In genomic region chr11:69682209-69682839, GRCm38 (mm10) we compare ENCODE assay signal across 8 mouse cellular contexts. TPM values are rescaled to one million over a fixed set of nuclear protein-coding genes. Genes with fewer than 3 reads are reported as not detected.
A peak's percentile ranks its signal among the peaks of the same experiment; 100 is the strongest.
DNase-seq lines count a peak whose midpoint lies in the region; ATAC-seq and TF ChIP-seq lines count a peak whose summit lies in the region.

No protein-coding gene starts in this region.

- dilution Hi-C loops in CH12.LX (cut with MboI; ENCODE audit: extremely low pct_ligation_motif_present, extremely low pct_unique_long_range_greater_than_20kb, low sequenced_read_pairs): no loop called here

- no peak for TF ChIP-seq EP300 in CH12.LX (IDR thresholded peaks at IDR 0.05; ENCODE audit: low read length)
- no peak for TF ChIP-seq EP300 in liver, embryonic 14.5 days (IDR thresholded peaks at IDR 0.05; ENCODE audit: low read depth)

- H3K9me3 ChIP-seq in heart, embryonic 10.5 days: no peaks in the 10 kb centered on the region
- no peaks in the 10 kb centered on the region for H3K9me3 ChIP-seq in CH12.LX (replicated peaks; ENCODE audit: low read length)
- H3K9me3 ChIP-seq in forebrain, embryonic 14.5 days (replicated peaks; ENCODE audit: control insufficient read depth, low read length): no peaks in the 10 kb centered on the region
- H3K9me3 ChIP-seq in liver, embryonic 14.5 days (ENCODE audit: control insufficient read depth, low read length): no peaks in the 10 kb centered on the region

- peak overlapping the region; percentile 90 for H3K4me3 ChIP-seq in heart, embryonic 10.5 days
- H3K4me3 ChIP-seq in CH12.LX (replicated peaks in 1 of 3; ENCODE audit: low read depth in 2 of 3, low read length in 2 of 3, poor library complexity in 1 of 3): peak overlapping the region; percentile 60 to 85 (median 75)
- H3K4me3 ChIP-seq in forebrain, embryonic 14.5 days (ENCODE audit: low read depth, low read length): peak overlapping the region; percentile 63
- peak overlapping the region; percentile 73 to 82 for H3K4me3 ChIP-seq in liver, embryonic 14.5 days (ENCODE audit: insufficient read depth in 1 of 2, low read depth in 2 of 2, low read length in 2 of 2)

- DNase-seq in heart, embryonic 10.5 days (ENCODE audit: low spot score): no peak
- DNase-seq in heart, adult 11 months: no peak
- DNase-seq in CH12.LX (ENCODE audit: extremely low read depth): no peak
- no peak for DNase-seq in forebrain, embryonic 14.5 days (ENCODE audit: low spot score)
- no peak for DNase-seq in liver, embryonic 14.5 days (ENCODE audit: low read depth in 3 of 3, low spot score in 3 of 3)
- DNase-seq in retina, postnatal 1 day: no peak
- no peak for DNase-seq in frontal cortex, postnatal 14 days (ENCODE audit: low spot score in 2 of 2)
- DNase-seq in adrenal gland, postnatal 4 days (ENCODE audit: low spot score in 2 of 2): no peak

- peak overlapping the region; percentile 94 for H3K27ac ChIP-seq in heart, embryonic 10.5 days
- peak overlapping the region; percentile 35; the same call in 1 of the 2 replicates for H3K27ac ChIP-seq in CH12.LX (ENCODE audit: insufficient read depth, low read depth)
- H3K27ac ChIP-seq in forebrain, embryonic 14.5 days (ENCODE audit: low read depth, low read length): peak overlapping the region; percentile 93
- peak overlapping the region; percentile 88 for H3K27ac ChIP-seq in liver, embryonic 14.5 days

- H3K4me1 ChIP-seq in heart, embryonic 10.5 days: peaks cover 37% of the 10 kb centered on the region
- H3K4me1 ChIP-seq in CH12.LX (ENCODE audit: control insufficient read depth in 1 of 2, insufficient read depth in 2 of 2): peaks cover 4 to 55% of the 10 kb centered on the region in 2 experiments
- peaks cover 25% of the 10 kb centered on the region for H3K4me1 ChIP-seq in forebrain, embryonic 14.5 days (ENCODE audit: control insufficient read depth, insufficient read depth, low read length)
- peaks cover 8 to 21% of the 10 kb centered on the region in 2 experiments; a peak in 3 of 4 replicates for H3K4me1 ChIP-seq in liver, embryonic 14.5 days (replicated peaks; ENCODE audit: control insufficient read depth in 2 of 2, insufficient read depth in 2 of 2, low read length in 1 of 2)

- peak overlapping the region; percentile 71 for H3K4me2 ChIP-seq in CH12.LX (ENCODE audit: insufficient read depth, low read depth, poor library complexity, severe bottlenecking)
- peak overlapping the region; percentile 97 for H3K4me2 ChIP-seq in forebrain, embryonic 14.5 days (ENCODE audit: low read length)
- H3K4me2 ChIP-seq in liver, embryonic 14.5 days (ENCODE audit: low read depth): peak overlapping the region; percentile 93

- TF ChIP-seq RAD21 in CH12.LX (IDR thresholded peaks at IDR 0.05; ENCODE audit: low read depth, low read length): no peak

- in situ Hi-C loops in CH12.LX (cut with MboI; ENCODE audit: low pct_ligation_motif_present, low pct_unique_long_range_greater_than_20kb, low sequenced_read_pairs): loop anchor here (5.0 to 10.0 kb wide), 2 partner anchors 62 to 195 kb away; partner anchors contain the start of gene Tmem95

- H3K36me3 ChIP-seq in heart, embryonic 10.5 days: peaks cover 33% of the 10 kb centered on the region
- peaks cover 21 to 27% of the 10 kb centered on the region in 2 experiments for H3K36me3 ChIP-seq in CH12.LX (replicated peaks in 1 of 2; ENCODE audit: control insufficient read depth in 1 of 2, insufficient read depth in 1 of 2, low read length in 1 of 2)
- H3K36me3 ChIP-seq in forebrain, embryonic 14.5 days (ENCODE audit: control insufficient read depth, insufficient read depth, low read length): peaks cover 26% of the 10 kb centered on the region
- peaks cover 7% of the 10 kb centered on the region for H3K36me3 ChIP-seq in liver, embryonic 14.5 days (replicated peaks; ENCODE audit: control insufficient read depth, insufficient read depth, low read depth)

- 24% methylated on average over 24 of the region's 24 CpGs for WGBS in heart, embryonic 10.5 days
- 26% methylated on average over 24 of the region's 24 CpGs for WGBS in forebrain, embryonic 14.5 days
- 21% methylated on average over 24 of the region's 24 CpGs for WGBS in liver, embryonic 14.5 days (ENCODE audit: insufficient replicate concordance)

- peaks cover 35% of the 10 kb centered on the region for H3K79me2 ChIP-seq in CH12.LX (replicated peaks; ENCODE audit: control insufficient read depth, extremely low read depth, insufficient read depth, poor library complexity, severe bottlenecking)

- no peak for TF ChIP-seq POLR2A in CH12.LX (IDR thresholded peaks at IDR 0.05; ENCODE audit: low read depth, low read length)

- ATAC-seq in forebrain, embryonic 14.5 days: peak; percentile 21
- peak; percentile 31 for ATAC-seq in liver, embryonic 14.5 days (ENCODE audit: insufficient read depth)

- TF ChIP-seq CTCF in CH12.LX (conservative IDR thresholded peaks at IDR 0.05 in 1 of 2, IDR thresholded peaks at IDR 0.05 in 1 of 2; ENCODE audit: low read depth in 2 of 2, low read length in 2 of 2): no peak
- no peak for TF ChIP-seq CTCF in liver, embryonic 14.5 days (IDR thresholded peaks at IDR 0.05; ENCODE audit: low read depth)

- peaks cover 23% of the 10 kb centered on the region for H3K27me3 ChIP-seq in heart, embryonic 10.5 days (ENCODE audit: insufficient read depth, poor library complexity, severe bottlenecking)
- H3K27me3 ChIP-seq in CH12.LX (replicated peaks): no peaks in the 10 kb centered on the region
- no peaks in the 10 kb centered on the region for H3K27me3 ChIP-seq in forebrain, embryonic 14.5 days (replicated peaks; ENCODE audit: control insufficient read depth, insufficient read depth, low read length)
- no peaks in the 10 kb centered on the region for H3K27me3 ChIP-seq in liver, embryonic 14.5 days (ENCODE audit: control insufficient read depth, insufficient read depth, low read length)

- peak overlapping the region; percentile 53 for H3K9ac ChIP-seq in CH12.LX (ENCODE audit: insufficient read depth, low read depth)
- peak overlapping the region; percentile 64 for H3K9ac ChIP-seq in forebrain, embryonic 14.5 days (ENCODE audit: low read length)
- H3K9ac ChIP-seq in liver, embryonic 14.5 days (replicated peaks): peak overlapping the region; percentile 80

TF ChIP-seq in CH12.LX, 34 proteins besides CTCF, POLR2A, EP300 and RAD21:
- TF ChIP-seq RCOR1 (conservative IDR thresholded peaks at IDR 0.05; ENCODE audit: low read depth, low read length) (0 out of 2 replicates have a peak, but pooled peaks have one; percentile 31), TCF12 (IDR thresholded peaks at IDR 0.05; ENCODE audit: low read depth, low read length) (no peak)

RNA-seq across cellular contexts. Expression of gene Senp3, which starts 0.4 kb away (rescaled TPM):
- 95.3 and 108 TPM in 2 replicates for polyA plus RNA-seq in heart, embryonic 10.5 days (2016; fragmentation: Nextera tagmentation; extraction: Ambion mirVana)
- total RNA-seq in CH12.LX (2012; rRNA removed): 116 and 157 TPM in 2 replicates
- total RNA-seq in CH12.LX (2014; rRNA removed): 256 TPM in 2 replicates
- polyA plus RNA-seq in CH12.LX (2012; ENCODE audit: insufficient read length, low read depth): 303 and 317 TPM in 2 replicates
- polyA plus RNA-seq in forebrain, embryonic 14.5 days (2014; fragmentation: Nextera tagmentation; extraction: Ambion mirVana): 81.8 and 88.2 TPM in 2 replicates
- 37.0 and 45.8 TPM in 2 replicates for polyA plus RNA-seq in liver, embryonic 14.5 days (2012; rRNA removed)
- polyA plus RNA-seq in liver, embryonic 14.5 days (2014; fragmentation: Nextera tagmentation; extraction: Ambion mirVana): 21.0 and 24.5 TPM in 2 replicates
- total RNA-seq in adrenal gland, postnatal 4 days (2021): 10 to 100 TPM; 86.6 to 90.7 TPM

RNA-seq across cellular contexts. Expression of gene Tnfsf13, which starts 3.3 kb away (rescaled TPM):
- 0.25 TPM in 1 of 2 replicates, not detected in the other for polyA plus RNA-seq in heart, embryonic 10.5 days (2016; fragmentation: Nextera tagmentation; extraction: Ambion mirVana)
- total RNA-seq in CH12.LX (2012; rRNA removed) (0.08 and 0.21 TPM in 2 replicates), CH12.LX (2014; rRNA removed) (0.32 and 0.35 TPM in 2 replicates)
- 0.63 and 1.0 TPM in 2 replicates for polyA plus RNA-seq in CH12.LX (2012; ENCODE audit: insufficient read length, low read depth)
- 0.53 TPM in 1 of 2 replicates, not detected in the other for polyA plus RNA-seq in forebrain, embryonic 14.5 days (2014; fragmentation: Nextera tagmentation; extraction: Ambion mirVana)
- polyA plus RNA-seq in liver, embryonic 14.5 days (2012; rRNA removed): 0.21 and 0.26 TPM in 2 replicates
- polyA plus RNA-seq in liver, embryonic 14.5 days (2014; fragmentation: Nextera tagmentation; extraction: Ambion mirVana): 0.20 TPM in 1 of 2 replicates, not detected in the other
- 1 to 10 TPM; 4.2 to 5.2 TPM for total RNA-seq in adrenal gland, postnatal 4 days (2021)

RNA-seq across cellular contexts. Expression of gene Eif4a1, which starts 10.1 kb away (rescaled TPM):
- 481 and 586 TPM in 2 replicates for polyA plus RNA-seq in heart, embryonic 10.5 days (2016; fragmentation: Nextera tagmentation; extraction: Ambion mirVana)
- total RNA-seq in CH12.LX (2012; rRNA removed) (1,622 and 2,071 TPM in 2 replicates), CH12.LX (2014; rRNA removed) (2,161 and 2,200 TPM in 2 replicates)
- polyA plus RNA-seq in CH12.LX (2012; ENCODE audit: insufficient read length, low read depth): 1,500 and 1,728 TPM in 2 replicates
- 1,177 and 1,222 TPM in 2 replicates for polyA plus RNA-seq in forebrain, embryonic 14.5 days (2014; fragmentation: Nextera tagmentation; extraction: Ambion mirVana)
- 312 and 420 TPM in 2 replicates for polyA plus RNA-seq in liver, embryonic 14.5 days (2012; rRNA removed)
- polyA plus RNA-seq in liver, embryonic 14.5 days (2014; fragmentation: Nextera tagmentation; extraction: Ambion mirVana): 316 TPM in 2 replicates
- total RNA-seq in adrenal gland, postnatal 4 days (2021): 100 to 1,000 TPM; 640 to 673 TPM

RNA-seq across cellular contexts. Expression of gene Tnfsf12, which starts 13.3 kb away (rescaled TPM):
- 3.0 and 4.7 TPM in 2 replicates for polyA plus RNA-seq in heart, embryonic 10.5 days (2016; fragmentation: Nextera tagmentation; extraction: Ambion mirVana)
- total RNA-seq in CH12.LX (2012; rRNA removed): not detected in 2 replicates
- total RNA-seq in CH12.LX (2014; rRNA removed): not detected in 2 replicates
- 0.26 TPM in 1 of 2 replicates, not detected in the other for polyA plus RNA-seq in CH12.LX (2012; ENCODE audit: insufficient read length, low read depth)
- 2.2 and 2.7 TPM in 2 replicates for polyA plus RNA-seq in forebrain, embryonic 14.5 days (2014; fragmentation: Nextera tagmentation; extraction: Ambion mirVana)
- 3.7 and 4.3 TPM in 2 replicates for polyA plus RNA-seq in liver, embryonic 14.5 days (2012; rRNA removed)
- 2.6 and 3.1 TPM in 2 replicates for polyA plus RNA-seq in liver, embryonic 14.5 days (2014; fragmentation: Nextera tagmentation; extraction: Ambion mirVana)
- 10 to 100 TPM; 23.0 to 23.1 TPM for total RNA-seq in adrenal gland, postnatal 4 days (2021)

RNA-seq across cellular contexts. Expression of gene Tnfsfm13, which starts 13.6 kb away (rescaled TPM):
- 1.8 and 2.2 TPM in 2 replicates for polyA plus RNA-seq in heart, embryonic 10.5 days (2016; fragmentation: Nextera tagmentation; extraction: Ambion mirVana)
- total RNA-seq in CH12.LX (2012; rRNA removed): 0.08 TPM in 2 replicates
- not detected in 2 replicates for total RNA-seq in CH12.LX (2014; rRNA removed)
- polyA plus RNA-seq in CH12.LX (2012; ENCODE audit: insufficient read length, low read depth): 0.25 TPM in 1 of 2 replicates, not detected in the other
- 1.5 and 1.6 TPM in 2 replicates for polyA plus RNA-seq in forebrain, embryonic 14.5 days (2014; fragmentation: Nextera tagmentation; extraction: Ambion mirVana)
- polyA plus RNA-seq in liver, embryonic 14.5 days (2012; rRNA removed): 0.53 and 0.80 TPM in 2 replicates
- 0.70 and 1.7 TPM in 2 replicates for polyA plus RNA-seq in liver, embryonic 14.5 days (2014; fragmentation: Nextera tagmentation; extraction: Ambion mirVana)
- 1 to 10 TPM; 3.1 to 4.6 TPM for total RNA-seq in adrenal gland, postnatal 4 days (2021)

Comparison
In these comparisons a context has a peak if more than half of its experiments do, and no peak if none do; other contexts are left out.
1. H3K27ac ChIP-seq: peak in every context shown above with its lines; median percentile 94 in heart, embryonic 10.5 days; 93 in forebrain, embryonic 14.5 days; 88 in liver, embryonic 14.5 days; 35 in CH12.LX.